Mouse (Mus musculus) inflammation-experienced regulatory T-cells (primary cell): Measurements from ENCODE around the gene Homer2. TPM values are rescaled to one million over a fixed set of nuclear protein-coding genes. Genes with fewer than 3 reads are reported as not detected.

Source experiments
- polyA plus RNA-seq, 2 experiments: library from polyadenylated mRNA; unstranded; fragments of 100-300 nt; shearing (Covaris generic); gene quantifications; one replicate each; pipeline ENCODE4 v1.2.1; 2017

Homer2 gene
- polyA plus RNA-seq, result 1 to 10 TPM; 2.4 to 3.6 TPM

GRCm38 (mm10) chr7:81707471-81708140 lies at the start of gene Homer2:
TSS of gene Homer2 (minus strand) at chr7:81707527.

GRCm38 (mm10) chr7:81571108-81571940 lies 136.0 kb downstream of the Homer2 start, which contains the start of gene Whamm:
TSS of gene Whamm (plus strand) at chr7:81571266.

GRCm38 (mm10) chr7:81566892-81567291 lies 140.4 kb downstream of the Homer2 start, which contains the start of gene Fsd2:
TSS of gene Fsd2 (minus strand) at chr7:81566944.

Other genes with a start within 250 kb of the Homer2 start
- under 1 TPM in 1 of 2 experiments, not detected in 1; 0.37 TPM for gene Ap3b2, start 213.6 kb downstream of the Homer2 start, polyA plus RNA-seq
- not detected for gene BC048679, start 209.2 kb downstream of the Homer2 start, polyA plus RNA-seq
- gene Fsd2, start 140.6 kb downstream of the Homer2 start, polyA plus RNA-seq, result 1 to 10 TPM; 3.6 to 4.5 TPM
- gene Whamm, start 136.3 kb downstream of the Homer2 start, polyA plus RNA-seq, result 10 to 100 TPM; 39.4 to 42.3 TPM
- gene Ramac, start 55.4 kb upstream of the Homer2 start, polyA plus RNA-seq, result 100 to 1,000 TPM; 127 to 149 TPM
- 10 to 100 TPM; 59.2 to 71.1 TPM for gene 3110040N11Rik, start 82.0 kb upstream of the Homer2 start, polyA plus RNA-seq
- 10 to 100 TPM; 88.7 to 96.7 TPM for gene Btbd1, start 121.9 kb upstream of the Homer2 start, polyA plus RNA-seq
- not detected for gene Gm10160, start 148.3 kb upstream of the Homer2 start, polyA plus RNA-seq
- 10 to 100 TPM; 14.1 to 19.9 TPM for gene Tm6sf1, start 151.5 kb upstream of the Homer2 start, polyA plus RNA-seq
- 10 to 100 TPM; 15.1 to 21.1 TPM for gene Hdgfl3, start 226.9 kb upstream of the Homer2 start, polyA plus RNA-seq